Mouse (Mus musculus): Measurements from ENCODE around the gene Tk1. TPM values are rescaled to one million over a fixed set of nuclear protein-coding genes. Genes with fewer than 3 reads are reported as not detected.

Gene Tk1
- total RNA-seq, 2 experiments from 2014 or later = 2.6 to 4.4 TPM

Other genes starting within 250 kb of the Tk1 start
- 10 to 100 TPM; 63.5 to 71.0 TPM for gene Tnrc6c, start 171.8 kb downstream of the Tk1 start, total RNA-seq (2021)
- gene Tmc8, start 44.0 kb downstream of the Tk1 start, total RNA-seq (2021) = 1 to 10 TPM in 1 of 2 experiments, under 1 TPM in 1; 0.79 to 1.5 TPM
- gene Tmc6, start 43.9 kb downstream of the Tk1 start, total RNA-seq (2021) = 1 to 10 TPM; 4.7 to 4.8 TPM
- not detected for gene 6030468B19Rik, start 28.4 kb downstream of the Tk1 start, total RNA-seq (2021)
- 1 to 10 TPM; 3.1 to 4.3 TPM for gene Gm20708, start 16.4 kb downstream of the Tk1 start, total RNA-seq (2021)
- gene Syngr2, start 16.4 kb downstream of the Tk1 start, total RNA-seq (2021) = 10 to 100 TPM in 1 of 2 experiments, 1 to 10 TPM in 1; 7.5 to 10.9 TPM
- gene Afmid, start 168 bp downstream of the Tk1 start, total RNA-seq (2021) = 10 to 100 TPM in 1 of 2 experiments, 1 to 10 TPM in 1; 8.7 to 10.1 TPM
- gene Birc5, start 23.2 kb upstream of the Tk1 start, total RNA-seq (2021) = 1 to 10 TPM; 3.7 to 4.6 TPM
- under 1 TPM in 1 of 2 experiments, not detected in 1; 0.36 TPM for gene Tmem235, start 34.7 kb upstream of the Tk1 start, total RNA-seq (2021)
- gene Tha1, start 47.4 kb upstream of the Tk1 start, total RNA-seq (2021) = 1 to 10 TPM; 3.1 to 4.0 TPM
- 1 to 10 TPM; 2.3 to 2.6 TPM for gene Socs3, start 144.0 kb upstream of the Tk1 start, total RNA-seq (2021)
- gene Pgs1, start 160.2 kb upstream of the Tk1 start, total RNA-seq (2021) = 10 to 100 TPM; 58.6 to 62.3 TPM